Mouse (Mus musculus) urinary bladder, postnatal 0 days (tissue): ENCODE measurements around the gene Mn1. TPM values are rescaled to one million over a fixed set of nuclear protein-coding genes. Genes with fewer than 3 reads are reported as not detected.

Source experiments
- polyA plus RNA-seq: library from polyadenylated mRNA; unstranded; fragments of >200 nt; fragmentation: Nextera tagmentation; extraction: Ambion mirVana; gene quantifications from 2 replicates; pipeline ENCODE4 v1.2.1, GENCODE M21; 2015

Mn1 gene
- polyA plus RNA-seq = 7.4 and 8.2 TPM in 2 replicates

DNA sequence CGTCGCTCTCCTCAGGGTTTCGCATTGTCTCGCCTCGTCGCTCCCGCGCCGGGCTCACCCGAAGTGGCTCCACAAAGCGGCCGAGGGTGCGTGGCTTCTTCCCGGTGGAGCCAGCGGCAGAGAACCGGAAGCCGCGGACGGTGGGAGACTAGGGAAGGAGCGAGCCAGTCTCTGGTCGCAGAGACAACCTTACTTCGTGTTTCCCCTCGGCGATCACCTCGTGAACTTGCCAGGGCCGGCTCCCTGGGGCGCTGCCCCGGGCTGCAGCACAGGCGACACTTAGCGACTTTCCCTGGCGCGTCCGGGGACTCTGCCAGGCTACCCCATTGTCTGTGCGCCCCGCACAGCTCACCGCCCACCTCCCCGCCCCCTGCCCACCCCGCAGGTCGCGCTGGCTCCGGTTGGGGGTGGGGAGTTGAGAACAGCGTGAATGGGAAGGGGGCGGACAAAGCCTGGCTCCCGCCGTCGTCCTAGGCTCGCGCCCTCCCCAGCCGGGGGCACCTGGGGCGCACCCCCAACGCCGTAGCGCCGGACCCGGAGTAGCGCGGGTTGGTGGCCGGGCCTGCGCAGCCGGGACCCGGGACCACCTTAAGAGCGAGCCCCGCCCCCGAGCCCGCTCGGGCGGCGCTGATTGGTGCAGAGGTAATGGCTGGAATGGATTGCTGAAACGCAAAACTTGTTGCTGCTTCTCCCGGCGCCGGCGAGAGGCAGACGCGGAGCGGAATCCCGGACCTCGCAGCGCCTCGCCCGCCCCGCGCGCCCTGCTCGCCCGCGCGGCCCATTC, at the start of gene Mn1:
Mn1 (plus strand) TSS at position 772 of the 784 bp plus-strand sequence.

Other genes with a start within 250 kb of the Mn1 start
- 71.7 and 83.0 TPM in 2 replicates for gene Pitpnb, start 86.6 kb upstream of the Mn1 start, polyA plus RNA-seq